Mouse (Mus musculus): ENCODE measurements at regions not wholly inside any gene's neighbourhood (a gene's known extent, or its start where the extent isn't known, plus 50 kb on each side); places are given as distances from the start of the nearest gene placed in this dataset.
A peak's percentile ranks its signal among the peaks of the same experiment; 100 is the strongest.
"Not testable (repeated sequence)": the region's sequence is repeated elsewhere in the genome, so short reads cannot be mapped to it uniquely, and the experiment has no call there.

GRCm38 (mm10) chr4:49958275-49958674 lies 112.7 kb upstream of the Grin3a start:
- TF ChIP-seq EP300 (IDR thresholded peaks at IDR 0.05; ENCODE audit: low read depth) (no peak), CTCF (IDR thresholded peaks at IDR 0.05; ENCODE audit: low read depth) (no peak)
- no peaks in the 10 kb centered on the region for H3K9me3 ChIP-seq (ENCODE audit: control insufficient read depth, low read length)
- no peak overlapping the region for H3K9ac ChIP-seq (replicated peaks)
- no peaks in the 10 kb centered on the region for H3K36me3 ChIP-seq (replicated peaks; ENCODE audit: control insufficient read depth, insufficient read depth, low read depth)
- no peaks in the 10 kb centered on the region for H3K4me1 ChIP-seq (replicated peaks; ENCODE audit: control insufficient read depth in 2 of 2, insufficient read depth in 2 of 2, low read length in 1 of 2)
- DNase-seq (ENCODE audit: low read depth in 3 of 3, low spot score in 3 of 3) (no peak), ATAC-seq (ENCODE audit: insufficient read depth) (no peak)
- H3K27me3 ChIP-seq (ENCODE audit: control insufficient read depth, insufficient read depth, low read length): no peaks in the 10 kb centered on the region
- no peak overlapping the region for H3K27ac ChIP-seq
- no peak overlapping the region for H3K4me3 ChIP-seq (ENCODE audit: insufficient read depth in 1 of 2, low read depth in 2 of 2, low read length in 2 of 2)
- H3K4me2 ChIP-seq (ENCODE audit: low read depth): no peak overlapping the region
- 19% methylated on average over 2 of the region's 2 CpGs for WGBS (ENCODE audit: insufficient replicate concordance)

DNA sequence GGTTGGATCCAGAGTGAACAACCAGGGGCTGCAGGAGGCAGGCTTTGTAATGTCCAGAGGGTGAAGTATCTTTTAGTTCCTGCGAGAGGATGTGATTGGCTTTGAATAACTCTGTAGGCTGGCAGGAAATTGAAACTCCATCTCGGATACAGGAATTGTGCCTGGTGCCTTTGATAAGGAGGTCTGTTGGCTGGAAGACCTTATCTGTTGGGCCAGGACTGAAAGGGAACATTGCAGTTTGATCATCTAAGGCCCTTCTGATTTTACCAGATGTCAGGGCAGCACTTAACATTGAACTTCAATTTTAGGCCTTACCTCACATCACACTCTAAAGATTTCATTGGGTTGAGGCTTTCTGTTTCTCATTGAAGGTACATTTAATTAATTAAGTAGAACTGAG lies 111.3 kb upstream of the Grin3a start:
- Histone ChIP-seq H3K36me3 (replicated peaks; ENCODE audit: control insufficient read depth, insufficient read depth, low read depth) (no peaks in the 10 kb centered on the region), H3K27ac (no peak overlapping the region), H3K9me3 (ENCODE audit: control insufficient read depth, low read length) (no peaks in the 10 kb centered on the region), H3K4me2 (ENCODE audit: low read depth) (no peak overlapping the region), H3K27me3 (ENCODE audit: control insufficient read depth, insufficient read depth, low read length) (no peaks in the 10 kb centered on the region), H3K4me3 (ENCODE audit: insufficient read depth in 1 of 2, low read depth in 2 of 2, low read length in 2 of 2) (no peak overlapping the region), H3K9ac (replicated peaks) (no peak overlapping the region), H3K4me1 (replicated peaks; ENCODE audit: control insufficient read depth in 2 of 2, insufficient read depth in 2 of 2, low read length in 1 of 2) (no peaks in the 10 kb centered on the region)
- WGBS (ENCODE audit: insufficient replicate concordance): 7% methylated on average over 2 of the region's 2 CpGs
- ATAC-seq (ENCODE audit: insufficient read depth) (no peak), DNase-seq (ENCODE audit: low read depth in 3 of 3, low spot score in 3 of 3) (no peak)
- TF ChIP-seq CTCF (IDR thresholded peaks at IDR 0.05; ENCODE audit: low read depth) (no peak), EP300 (IDR thresholded peaks at IDR 0.05; ENCODE audit: low read depth) (peak; percentile 34; the same call in 1 of the 2 replicates)

GRCm38 (mm10) chr4:49946306-49946705 lies 100.8 kb upstream of the Grin3a start:
- TF ChIP-seq CTCF (IDR thresholded peaks at IDR 0.05; ENCODE audit: low read depth) (no peak), EP300 (IDR thresholded peaks at IDR 0.05; ENCODE audit: low read depth) (no peak)
- Histone ChIP-seq H3K27me3 (ENCODE audit: control insufficient read depth, insufficient read depth, low read length) (no peaks in the 10 kb centered on the region), H3K4me2 (ENCODE audit: low read depth) (no peak overlapping the region), H3K27ac (no peak overlapping the region), H3K4me3 (ENCODE audit: insufficient read depth in 1 of 2, low read depth in 2 of 2, low read length in 2 of 2) (no peak overlapping the region), H3K9ac (replicated peaks) (no peak overlapping the region), H3K36me3 (replicated peaks; ENCODE audit: control insufficient read depth, insufficient read depth, low read depth) (no peaks in the 10 kb centered on the region), H3K4me1 (replicated peaks; ENCODE audit: control insufficient read depth in 2 of 2, insufficient read depth in 2 of 2, low read length in 1 of 2) (no peaks in the 10 kb centered on the region), H3K9me3 (ENCODE audit: control insufficient read depth, low read length) (no peaks in the 10 kb centered on the region)
- no peak for DNase-seq (ENCODE audit: low read depth in 3 of 3, low spot score in 3 of 3)
- ATAC-seq (ENCODE audit: insufficient read depth): no peak
- 70% methylated on average over 7 of the region's 7 CpGs for WGBS (ENCODE audit: insufficient replicate concordance)

GRCm38 (mm10) chr4:49937471-49937870 lies 91.9 kb upstream of the Grin3a start:
- WGBS (ENCODE audit: insufficient replicate concordance): 42% methylated on average over 1 of the region's 1 CpGs
- Histone ChIP-seq H3K36me3 (replicated peaks; ENCODE audit: control insufficient read depth, insufficient read depth, low read depth) (no peaks in the 10 kb centered on the region), H3K27ac (no peak overlapping the region), H3K4me1 (replicated peaks; ENCODE audit: control insufficient read depth in 2 of 2, insufficient read depth in 2 of 2, low read length in 1 of 2) (no peaks in the 10 kb centered on the region), H3K4me3 (ENCODE audit: insufficient read depth in 1 of 2, low read depth in 2 of 2, low read length in 2 of 2) (no peak overlapping the region), H3K27me3 (ENCODE audit: control insufficient read depth, insufficient read depth, low read length) (no peaks in the 10 kb centered on the region), H3K4me2 (ENCODE audit: low read depth) (no peak overlapping the region), H3K9ac (replicated peaks) (no peak overlapping the region), H3K9me3 (ENCODE audit: control insufficient read depth, low read length) (no peaks in the 10 kb centered on the region)
- TF ChIP-seq CTCF (IDR thresholded peaks at IDR 0.05; ENCODE audit: low read depth) (no peak), EP300 (IDR thresholded peaks at IDR 0.05; ENCODE audit: low read depth) (no peak)
- no peak for DNase-seq (ENCODE audit: low read depth in 3 of 3, low spot score in 3 of 3)
- no peak for ATAC-seq (ENCODE audit: insufficient read depth)

- H3K9ac ChIP-seq (replicated peaks); H3K27me3 ChIP-seq (ENCODE audit: control insufficient read depth, insufficient read depth, low read length); H3K4me3 ChIP-seq (ENCODE audit: insufficient read depth in 1 of 2, low read depth in 2 of 2, low read length in 2 of 2); ATAC-seq (ENCODE audit: insufficient read depth); H3K9me3 ChIP-seq (ENCODE audit: control insufficient read depth, low read length); H3K27ac ChIP-seq; H3K4me1 ChIP-seq (replicated peaks; ENCODE audit: control insufficient read depth in 2 of 2, insufficient read depth in 2 of 2, low read length in 1 of 2); H3K36me3 ChIP-seq (replicated peaks; ENCODE audit: control insufficient read depth, insufficient read depth, low read depth); DNase-seq (ENCODE audit: low read depth in 3 of 3, low spot score in 3 of 3); H3K4me2 ChIP-seq (ENCODE audit: low read depth): not testable (repeated sequence)
Observed at GRCm38 (mm10) chr4:49929636-49930035, 84.1 kb upstream of the Grin3a start.

DNA sequence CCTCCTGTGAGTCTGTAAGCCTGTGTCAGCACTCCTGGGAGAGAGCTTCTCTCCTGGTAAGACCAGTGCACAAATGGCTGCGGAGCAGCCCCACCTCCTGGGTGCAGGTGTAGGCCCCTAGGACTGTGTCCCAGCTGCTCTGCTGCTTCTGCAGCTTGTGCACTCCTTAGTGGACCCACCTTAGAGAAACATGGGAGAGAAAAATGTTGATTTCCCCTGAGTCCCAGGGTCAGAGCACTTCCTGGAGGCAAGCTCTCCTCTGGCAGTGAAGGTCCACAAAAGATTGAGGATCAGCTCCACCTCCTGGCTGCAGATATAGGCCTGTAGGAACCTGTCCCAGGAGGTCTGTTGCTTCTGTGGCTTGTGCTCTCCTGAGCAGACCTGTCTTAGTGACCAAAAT lies 81.5 kb upstream of the Grin3a start:
- no peaks in the 10 kb centered on the region for H3K27me3 ChIP-seq (ENCODE audit: control insufficient read depth, insufficient read depth, low read length)
- TF ChIP-seq CTCF (IDR thresholded peaks at IDR 0.05; ENCODE audit: low read depth): no peak
- no peak for TF ChIP-seq EP300 (IDR thresholded peaks at IDR 0.05; ENCODE audit: low read depth)
- WGBS (ENCODE audit: insufficient replicate concordance): 65% methylated on average over 1 of the region's 1 CpGs
- H3K36me3 ChIP-seq (replicated peaks; ENCODE audit: control insufficient read depth, insufficient read depth, low read depth): no peaks in the 10 kb centered on the region
- no peak for DNase-seq (ENCODE audit: low read depth in 3 of 3, low spot score in 3 of 3)
- no peak overlapping the region for H3K27ac ChIP-seq
- no peak overlapping the region for H3K4me3 ChIP-seq (ENCODE audit: insufficient read depth in 1 of 2, low read depth in 2 of 2, low read length in 2 of 2)
- H3K4me1 ChIP-seq (replicated peaks; ENCODE audit: control insufficient read depth in 2 of 2, insufficient read depth in 2 of 2, low read length in 1 of 2): no peaks in the 10 kb centered on the region
- no peak for ATAC-seq (ENCODE audit: insufficient read depth)
- no peak overlapping the region for H3K4me2 ChIP-seq (ENCODE audit: low read depth)
- H3K9ac ChIP-seq (replicated peaks): no peak overlapping the region
- no peaks in the 10 kb centered on the region for H3K9me3 ChIP-seq (ENCODE audit: control insufficient read depth, low read length)
